Mouse (Mus musculus) hindlimb bud, embryonic 11.5 days (tissue): ENCODE results near the gene Prrc2c.
A peak's percentile ranks its signal among the peaks of the same experiment; 100 is the strongest.
"Not testable (repeated sequence)": the region's sequence is repeated elsewhere in the genome, so short reads cannot be mapped to it uniquely, and the experiment has no call there.

Experiments
- DNase-seq: peaks from one replicate; pipeline ENCODE4 v3.0.0-alpha.2; 2012; ENCODE audit warnings: low read depth, low spot score; ENCODE audit errors: extremely low spot score

The Prrc2c gene

GRCm38 (mm10) chr1:162693721-162694120, 46.6 kb downstream of the Prrc2c start:
- DNase-seq = no peak

- DNase-seq = peak; percentile 33
Observed at GRCm38 (mm10) chr1:162665486-162666174, 74.7 kb downstream of the Prrc2c start.

- peak; percentile 76 for DNase-seq
Observed at GRCm38 (mm10) chr1:162664826-162665475, 75.4 kb downstream of the Prrc2c start.

- no peak for DNase-seq
Observed at GRCm38 (mm10) chr1:162660276-162660860, 80.0 kb downstream of the Prrc2c start.

- DNase-seq = no peak
Observed at GRCm38 (mm10) chr1:162658119-162658518, 82.2 kb downstream of the Prrc2c start, which contains the start of gene Myocos. TSS of gene Myocos (minus strand) at chr1:162658219.

- DNase-seq = no peak
Observed at GRCm38 (mm10) chr1:162648416-162648815, 91.9 kb downstream of the Prrc2c start.

GRCm38 (mm10) chr1:162646083-162646686, 94.2 kb downstream of the Prrc2c start:
- DNase-seq = no peak

GRCm38 (mm10) chr1:162643752-162644151, 96.6 kb downstream of the Prrc2c start:
- DNase-seq = no peak

- no peak for DNase-seq
Observed at GRCm38 (mm10) chr1:162642591-162642990, 97.8 kb downstream of the Prrc2c start.

GRCm38 (mm10) chr1:162639861-162640260, 100.5 kb downstream of the Prrc2c start:
- no peak for DNase-seq

GRCm38 (mm10) chr1:162639051-162639750, 101.2 kb downstream of the Prrc2c start, which contains the start of gene Myoc:
TSS of gene Myoc (plus strand) at chr1:162639155.
- DNase-seq = no peak

GRCm38 (mm10) chr1:162638535-162638934, 101.8 kb downstream of the Prrc2c start:
- DNase-seq = no peak

GRCm38 (mm10) chr1:162636516-162636915, 103.8 kb downstream of the Prrc2c start:
- no peak for DNase-seq

GRCm38 (mm10) chr1:162635291-162635931, 104.9 kb downstream of the Prrc2c start:
- DNase-seq = not testable (repeated sequence)

GRCm38 (mm10) chr1:162628326-162628725, 112.0 kb downstream of the Prrc2c start:
- DNase-seq = not testable (repeated sequence)

- DNase-seq = not testable (repeated sequence)
Observed at GRCm38 (mm10) chr1:162627821-162628220, 112.5 kb downstream of the Prrc2c start.

- no peak for DNase-seq
Observed at GRCm38 (mm10) chr1:162625229-162625628, 115.1 kb downstream of the Prrc2c start.

- no peak for DNase-seq
Observed at GRCm38 (mm10) chr1:162623895-162624294, 116.5 kb downstream of the Prrc2c start.
